Mouse (Mus musculus): ENCODE measurements at regions not wholly inside any gene's neighbourhood (a gene's known extent, or its start where the extent isn't known, plus 50 kb on each side); places are given as distances from the start of the nearest gene placed in this dataset.

DNA sequence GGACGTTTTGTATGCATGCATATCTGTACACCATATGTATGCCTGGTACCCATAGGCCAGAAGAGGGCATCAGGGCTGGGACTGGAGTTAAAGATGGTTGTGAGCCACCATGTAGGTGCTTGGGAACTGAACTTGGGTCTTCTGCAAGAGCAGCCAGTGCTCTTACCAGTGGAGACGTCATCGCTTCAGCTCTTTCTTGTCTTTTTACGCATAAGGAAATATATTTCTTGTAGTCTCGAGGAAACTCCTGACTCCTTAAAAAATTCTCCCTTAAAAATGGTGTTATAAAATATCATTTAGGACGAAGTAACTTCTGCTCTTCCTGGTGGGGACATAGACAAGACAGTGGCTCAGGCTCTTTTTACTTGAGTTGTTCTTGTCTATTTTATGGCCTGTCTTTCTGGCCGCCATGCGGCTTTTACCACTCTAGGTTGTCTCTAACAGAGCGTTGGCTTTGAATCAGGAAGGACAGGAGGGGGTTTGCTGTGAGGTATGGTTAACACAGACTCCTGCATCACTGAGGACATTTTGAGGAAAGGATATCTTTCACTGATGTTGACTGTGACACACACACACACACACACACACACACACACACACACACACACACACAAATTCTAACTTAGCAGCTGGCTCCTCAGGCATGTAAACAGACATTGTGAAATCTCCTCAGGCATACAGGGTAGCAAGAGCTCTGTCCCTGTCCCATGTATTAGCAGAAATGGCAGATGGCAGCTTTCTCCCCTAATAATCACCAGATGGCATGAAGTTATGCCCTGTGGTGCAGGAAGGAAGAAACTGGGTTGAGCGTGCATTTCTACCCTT, 85.2 kb downstream of the Rsl24d1 start:
- TF ChIP-seq POLR2A (IDR thresholded peaks at IDR 0.05; ENCODE audit: borderline replicate concordance, extremely low read depth, insufficient read depth, insufficient read length): no peak
- Histone ChIP-seq H3K27ac (replicated peaks; ENCODE audit: low read depth, low read length) (no peak overlapping the region), H3K27me3 (ENCODE audit: control insufficient read depth, insufficient read depth, low read length) (no peaks in the 10 kb centered on the region), H3K4me3 (replicated peaks; ENCODE audit: low read length) (no peak overlapping the region), H3K9me3 (ENCODE audit: control insufficient read depth, low read length) (no peaks in the 10 kb centered on the region), H3K4me2 (replicated peaks; ENCODE audit: low read depth, low read length, severe bottlenecking) (no peak overlapping the region), H3K36me3 (ENCODE audit: control insufficient read depth, insufficient read depth, low read length) (no peaks in the 10 kb centered on the region), H3K9ac (ENCODE audit: low read depth, low read length, severe bottlenecking) (no peak overlapping the region), H3K4me1 (ENCODE audit: control insufficient read depth, insufficient read depth, low read length) (no peaks in the 10 kb centered on the region)
- DNase-seq (ENCODE audit: low spot score) (no peak), ATAC-seq (ENCODE audit: low FRiP score, low read depth) (no peak)
- WGBS: 83% methylated on average over 10 of the region's 10 CpGs

DNA sequence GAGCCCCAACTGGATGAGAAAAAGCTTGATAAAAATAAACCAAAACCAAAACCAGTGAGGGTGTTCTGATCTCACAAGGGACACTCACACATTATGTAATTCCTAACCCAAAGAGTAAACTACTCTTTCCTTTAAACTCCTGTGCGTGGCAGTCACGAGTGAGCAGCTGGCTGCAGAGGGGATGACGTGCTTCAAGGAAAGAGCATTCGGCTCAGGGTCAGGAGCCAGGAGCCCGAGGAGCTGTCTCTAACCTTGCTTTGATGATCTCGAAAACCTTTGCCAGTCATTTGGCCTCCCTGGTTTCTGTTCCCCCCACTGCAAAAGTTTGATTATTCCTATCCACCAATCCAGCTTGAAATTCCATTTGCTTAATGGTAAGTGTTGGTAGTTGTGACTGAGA, 109.9 kb downstream of the Rsl24d1 start:
- Histone ChIP-seq H3K36me3 (ENCODE audit: control insufficient read depth, insufficient read depth, low read length) (no peaks in the 10 kb centered on the region), H3K9me3 (ENCODE audit: control insufficient read depth, low read length) (no peaks in the 10 kb centered on the region), H3K27me3 (ENCODE audit: control insufficient read depth, insufficient read depth, low read length) (no peaks in the 10 kb centered on the region), H3K4me3 (replicated peaks; ENCODE audit: low read length) (no peak overlapping the region), H3K27ac (replicated peaks; ENCODE audit: low read depth, low read length) (no peak overlapping the region), H3K4me2 (replicated peaks; ENCODE audit: low read depth, low read length, severe bottlenecking) (no peak overlapping the region), H3K4me1 (ENCODE audit: control insufficient read depth, insufficient read depth, low read length) (no peaks in the 10 kb centered on the region), H3K9ac (ENCODE audit: low read depth, low read length, severe bottlenecking) (no peak overlapping the region)
- WGBS: 48% methylated on average over 6 of the region's 6 CpGs
- DNase-seq (ENCODE audit: low spot score): no peak
- no peak for ATAC-seq (ENCODE audit: low FRiP score, low read depth)
- TF ChIP-seq POLR2A (IDR thresholded peaks at IDR 0.05; ENCODE audit: borderline replicate concordance, extremely low read depth, insufficient read depth, insufficient read length): no peak

DNA sequence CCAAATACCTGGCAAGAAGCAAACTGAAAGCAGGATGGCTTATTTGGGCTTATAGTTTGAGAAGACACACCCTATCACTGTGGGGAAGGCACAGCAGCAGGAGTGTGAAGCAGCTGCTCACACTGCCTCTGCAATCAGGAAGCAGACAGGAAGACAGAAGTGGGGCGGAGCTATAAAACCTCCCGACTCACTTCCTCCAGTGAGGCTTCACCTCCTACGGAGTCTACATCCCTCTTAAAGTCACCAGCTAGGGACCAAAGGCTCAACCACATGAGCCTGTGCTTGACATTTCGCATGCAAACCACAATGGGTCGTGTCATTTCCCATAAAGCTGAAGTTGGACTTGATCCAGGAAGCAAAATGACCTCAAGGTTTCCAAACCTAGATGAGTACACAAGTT, 127.0 kb downstream of the Rsl24d1 start:
- TF ChIP-seq POLR2A (IDR thresholded peaks at IDR 0.05; ENCODE audit: borderline replicate concordance, extremely low read depth, insufficient read depth, insufficient read length): no peak
- ATAC-seq (ENCODE audit: low FRiP score, low read depth): no peak
- Histone ChIP-seq H3K27me3 (ENCODE audit: control insufficient read depth, insufficient read depth, low read length) (no peaks in the 10 kb centered on the region), H3K27ac (replicated peaks; ENCODE audit: low read depth, low read length) (no peak overlapping the region), H3K9ac (ENCODE audit: low read depth, low read length, severe bottlenecking) (no peak overlapping the region), H3K4me1 (ENCODE audit: control insufficient read depth, insufficient read depth, low read length) (no peaks in the 10 kb centered on the region), H3K4me2 (replicated peaks; ENCODE audit: low read depth, low read length, severe bottlenecking) (no peak overlapping the region), H3K36me3 (ENCODE audit: control insufficient read depth, insufficient read depth, low read length) (no peaks in the 10 kb centered on the region), H3K4me3 (replicated peaks; ENCODE audit: low read length) (no peak overlapping the region), H3K9me3 (ENCODE audit: control insufficient read depth, low read length) (no peaks in the 10 kb centered on the region)
- DNase-seq (ENCODE audit: low spot score): no peak
- WGBS: 55% methylated on average over 5 of the region's 5 CpGs

DNA sequence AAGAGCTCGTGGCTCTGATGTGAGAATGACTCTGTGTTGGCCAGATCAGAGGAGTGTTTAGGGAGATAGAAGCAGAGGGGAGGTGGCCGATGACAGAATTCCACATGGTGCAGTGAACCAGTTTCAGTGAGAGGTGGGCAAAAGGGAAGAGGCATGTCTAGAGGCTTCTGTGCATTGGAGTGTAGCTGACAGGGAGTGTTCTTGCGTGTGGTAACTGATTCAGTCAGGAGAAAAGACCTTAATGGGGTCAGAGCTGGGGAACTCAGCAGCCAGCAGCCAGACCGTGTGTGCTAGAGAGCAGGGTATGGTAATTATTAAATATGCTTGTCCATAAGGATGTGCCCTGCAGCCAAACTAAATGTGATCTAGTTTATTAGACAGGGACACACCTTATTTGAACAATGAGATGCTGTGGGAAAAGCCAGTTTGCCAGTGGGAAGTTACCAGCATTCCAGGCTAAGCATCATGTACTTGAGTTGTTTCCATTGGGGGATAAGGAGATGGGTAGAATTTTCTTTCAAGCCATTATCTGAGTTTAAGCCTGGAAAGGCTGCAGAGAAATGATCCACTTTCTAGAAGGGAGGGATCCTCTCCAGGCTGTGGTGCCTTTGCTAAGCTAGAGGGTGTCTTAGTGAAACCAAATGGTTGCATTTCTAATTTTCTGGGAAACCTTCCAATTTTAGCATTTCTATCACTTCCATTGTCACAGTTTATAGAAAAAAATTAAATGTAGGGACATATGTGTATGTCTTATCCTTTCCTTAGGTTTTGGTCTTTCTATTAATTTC, 129.5 kb downstream of the Rsl24d1 start:
- ATAC-seq (ENCODE audit: low FRiP score, low read depth): no peak

DNA sequence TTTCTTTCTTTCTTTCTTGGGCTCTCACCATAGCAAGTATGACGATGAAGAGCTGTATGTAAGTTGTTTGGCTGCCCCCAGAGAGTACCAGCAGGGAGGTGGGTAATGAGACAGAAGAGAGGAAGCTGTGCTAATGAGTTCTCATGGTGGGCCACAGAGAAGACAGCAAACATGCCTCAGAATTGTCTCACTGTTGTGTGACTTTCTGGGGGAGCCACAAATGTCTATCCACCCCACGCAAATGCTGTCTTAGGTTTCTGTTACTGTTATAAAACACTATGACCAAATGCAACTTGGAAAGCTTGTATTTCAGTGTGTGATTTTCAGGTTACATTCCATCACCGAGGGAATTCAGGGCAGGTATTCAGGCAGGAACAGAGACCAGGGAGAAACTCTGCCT, 131.0 kb downstream of the Rsl24d1 start:
- ATAC-seq (ENCODE audit: low FRiP score, low read depth) (no peak), DNase-seq (ENCODE audit: low spot score) (no peak)
- Histone ChIP-seq H3K4me2 (replicated peaks; ENCODE audit: low read depth, low read length, severe bottlenecking) (no peak overlapping the region), H3K27ac (replicated peaks; ENCODE audit: low read depth, low read length) (no peak overlapping the region), H3K9me3 (ENCODE audit: control insufficient read depth, low read length) (no peaks in the 10 kb centered on the region), H3K36me3 (ENCODE audit: control insufficient read depth, insufficient read depth, low read length) (no peaks in the 10 kb centered on the region), H3K4me1 (ENCODE audit: control insufficient read depth, insufficient read depth, low read length) (0 out of 2 replicates have a peak, but pooled peaks cover 4% of the 10 kb centered on the region), H3K9ac (ENCODE audit: low read depth, low read length, severe bottlenecking) (no peak overlapping the region), H3K4me3 (replicated peaks; ENCODE audit: low read length) (no peak overlapping the region), H3K27me3 (ENCODE audit: control insufficient read depth, insufficient read depth, low read length) (no peaks in the 10 kb centered on the region)
- no peak for TF ChIP-seq POLR2A (IDR thresholded peaks at IDR 0.05; ENCODE audit: borderline replicate concordance, extremely low read depth, insufficient read depth, insufficient read length)
- WGBS: 70% methylated on average over 3 of the region's 3 CpGs

More for the DNA sequence above, 129.5 kb downstream of the Rsl24d1 start:
- 0 out of 2 replicates have a peak, but pooled peaks cover 4% of the 10 kb centered on the region for H3K4me1 ChIP-seq (ENCODE audit: control insufficient read depth, insufficient read depth, low read length)
- H3K27me3 ChIP-seq (ENCODE audit: control insufficient read depth, insufficient read depth, low read length): no peaks in the 10 kb centered on the region
- WGBS: 59% methylated on average over 4 of the region's 4 CpGs
- no peak for DNase-seq (ENCODE audit: low spot score)
- no peak for TF ChIP-seq POLR2A (IDR thresholded peaks at IDR 0.05; ENCODE audit: borderline replicate concordance, extremely low read depth, insufficient read depth, insufficient read length)
- no peak overlapping the region for H3K27ac ChIP-seq (replicated peaks; ENCODE audit: low read depth, low read length)
- no peak overlapping the region for H3K4me2 ChIP-seq (replicated peaks; ENCODE audit: low read depth, low read length, severe bottlenecking)
- H3K9me3 ChIP-seq (ENCODE audit: control insufficient read depth, low read length): no peaks in the 10 kb centered on the region
- no peaks in the 10 kb centered on the region for H3K36me3 ChIP-seq (ENCODE audit: control insufficient read depth, insufficient read depth, low read length)
- H3K4me3 ChIP-seq (replicated peaks; ENCODE audit: low read length): no peak overlapping the region
- no peak overlapping the region for H3K9ac ChIP-seq (ENCODE audit: low read depth, low read length, severe bottlenecking)
